Mouse (Mus musculus) MEL (cell line): ENCODE measurements around the gene Mrgprg. TPM values are rescaled to one million over a fixed set of nuclear protein-coding genes. Genes with fewer than 3 reads are reported as not detected.

Experiments
- DNase-seq: peaks from one replicate; pipeline ENCODE4 v3.0.0; 2011; ENCODE audit warnings: low read depth, low spot score
- H3K27ac ChIP-seq: 2 replicates; pipeline ENCODE4 v1.5.1; 2012; ENCODE audit warnings: low read depth, mild to moderate bottlenecking, control low read depth, low read length, moderate library complexity; ENCODE audit not compliant: control insufficient read depth
- H3K27me3 ChIP-seq, 2 experiments: fragments of 150-350 bp in 1 of 2; sonication (generic) in 1 of 2; 2 replicates each; pipeline ENCODE4 v1.6.1; 2012; ENCODE audit warnings: low read length in 2 of 2, mild to moderate bottlenecking in 2 of 2, improper control_type of control experiment in 1 of 2, moderate library complexity in 1 of 2; ENCODE audit not compliant: insufficient read depth in 2 of 2, control insufficient read depth in 1 of 2
- H3K36me3 ChIP-seq, 2 experiments: 2 replicates each; pipeline ENCODE4 v1.6.1; 2012 to 2014; ENCODE audit warnings: low read length in 2 of 2, improper control_type of control experiment in 1 of 2, inconsistent platforms in 1 of 2, mild to moderate bottlenecking in 1 of 2; ENCODE audit not compliant: insufficient read depth in 2 of 2, control insufficient read depth in 1 of 2
- H3K4me1 ChIP-seq, 2 experiments: fragments of 150-350 bp in 1 of 2; sonication (generic) in 1 of 2; 2 replicates each; pipeline ENCODE4 v1.6.1; 2012; ENCODE audit warnings: low read length in 2 of 2, improper control_type of control experiment in 1 of 2, mild to moderate bottlenecking in 1 of 2; ENCODE audit not compliant: insufficient read depth in 2 of 2, control insufficient read depth in 1 of 2
- H3K4me3 ChIP-seq, 2 experiments: fragments of 150-350 bp in 1 of 2; sonication (generic) in 1 of 2; 2 replicates each; pipeline ENCODE4 v1.5.1; 2012; ENCODE audit warnings: low read depth in 2 of 2, low read length in 2 of 2, mild to moderate bottlenecking in 2 of 2, moderate library complexity in 2 of 2, control low read depth in 1 of 2, improper control_type of control experiment in 1 of 2; ENCODE audit not compliant: control insufficient read depth in 1 of 2, insufficient read depth in 1 of 2
- H3K79me2 ChIP-seq: 2 replicates; pipeline ENCODE4 v1.6.1; 2012; ENCODE audit warnings: mild to moderate bottlenecking, low read length, moderate library complexity; ENCODE audit not compliant: control insufficient read depth, poor library complexity, insufficient read depth
- H3K9ac ChIP-seq: 2 replicates; pipeline ENCODE4 v1.6.1; 2012; ENCODE audit warnings: low read depth, mild to moderate bottlenecking, control low read depth, low read length, moderate library complexity; ENCODE audit not compliant: control insufficient read depth, poor library complexity, severe bottlenecking
- H3K9me3 ChIP-seq: fragments of 150-350 bp; sonication (generic); replicated peaks from 2 replicates; pipeline ENCODE4 v1.6.1; 2012; ENCODE audit warnings: mild to moderate bottlenecking, low read length, improper control_type of control experiment, moderate library complexity; ENCODE audit not compliant: insufficient read depth
- CHD2 ChIP-seq: IDR thresholded peaks from 2 replicates; pipeline ENCODE4 v1.6.1; 2011; ENCODE audit warnings: low read length, improper control_type of control experiment
- CTCF ChIP-seq, 3 experiments: IDR thresholded peaks in 2 of 3; conservative IDR thresholded peaks in 1 of 3; 2 replicates each; pipeline ENCODE4 v1.5.1; 2011 to 2012; ENCODE audit warnings: low read length in 3 of 3, low read depth in 2 of 3, mild to moderate bottlenecking in 2 of 3, improper control_type of control experiment in 1 of 3, inconsistent platforms in 1 of 3, mixed read lengths in 1 of 3, moderate library complexity in 1 of 3; ENCODE audit not compliant: control insufficient read depth in 1 of 3, insufficient read depth in 1 of 3, poor library complexity in 1 of 3, severe bottlenecking in 1 of 3
- E2F4 ChIP-seq: IDR thresholded peaks from 2 replicates; pipeline ENCODE4 v1.6.1; 2011; ENCODE audit warnings: low read depth, low read length, improper control_type of control experiment, borderline replicate concordance
- ELF1 ChIP-seq: IDR thresholded peaks from 2 replicates; pipeline ENCODE4 v1.6.1; 2014; ENCODE audit warnings: low read depth, mild to moderate bottlenecking, inconsistent platforms, low read length, improper control_type of control experiment, moderate library complexity
- ETS1 ChIP-seq: IDR thresholded peaks from 2 replicates; pipeline ENCODE4 v1.6.1; 2012; ENCODE audit warnings: low read depth, mild to moderate bottlenecking, inconsistent platforms, low read length, improper control_type of control experiment, moderate library complexity
- GATA1 ChIP-seq: IDR thresholded peaks from 2 replicates; pipeline ENCODE4 v1.6.1; 2011; ENCODE audit warnings: low read depth, low read length, improper control_type of control experiment
- JUND ChIP-seq: IDR thresholded peaks from 2 replicates; pipeline ENCODE4 v1.6.1; 2011; ENCODE audit warnings: low read depth, mild to moderate bottlenecking, improper control_type of control experiment, low read length
- MAX ChIP-seq: IDR thresholded peaks from 2 replicates; pipeline ENCODE4 v1.6.1; 2011; ENCODE audit warnings: low read length, improper control_type of control experiment
- MAZ ChIP-seq: IDR thresholded peaks from 2 replicates; pipeline ENCODE4 v1.6.1; 2012; ENCODE audit warnings: low read depth, mild to moderate bottlenecking, inconsistent platforms, low read length, improper control_type of control experiment
- MYC ChIP-seq: IDR thresholded peaks from 2 replicates; pipeline ENCODE4 v1.6.1; 2011; ENCODE audit warnings: low read depth, mild to moderate bottlenecking, low read length, improper control_type of control experiment, moderate library complexity
- RAD21 ChIP-seq: IDR thresholded peaks from 2 replicates; pipeline ENCODE4 v1.6.1; 2011; ENCODE audit warnings: mild to moderate bottlenecking, low read depth, low read length, improper control_type of control experiment
- RCOR1 ChIP-seq: IDR thresholded peaks from 2 replicates; pipeline ENCODE4 v1.6.1; 2012; ENCODE audit warnings: low read depth, mild to moderate bottlenecking, inconsistent platforms, low read length, improper control_type of control experiment
- SIN3A ChIP-seq: IDR thresholded peaks from 2 replicates; pipeline ENCODE4 v1.6.1; 2012; ENCODE audit warnings: low read length, improper control_type of control experiment, inconsistent platforms
- SMC3 ChIP-seq: IDR thresholded peaks from 2 replicates; pipeline ENCODE4 v1.6.1; 2011; ENCODE audit warnings: low read depth, low read length, improper control_type of control experiment
- TCF12 ChIP-seq: IDR thresholded peaks from 2 replicates; pipeline ENCODE4 v1.6.1; 2014; ENCODE audit warnings: low read depth, mild to moderate bottlenecking, inconsistent platforms, low read length, improper control_type of control experiment, moderate library complexity
- ZC3H11A ChIP-seq: IDR thresholded peaks from 2 replicates; pipeline ENCODE4 v1.6.1; 2012; ENCODE audit warnings: low read depth, mild to moderate bottlenecking, inconsistent platforms, low read length, improper control_type of control experiment
- polyA plus RNA-seq, 2 experiments: library from polyadenylated mRNA; stranded (reverse) in 1 of 2; unstranded in 1 of 2; fragments of >175 nt in 1 of 2; fragments of >200 nt in 1 of 2; gene quantifications; 2 replicates each; pipeline versions ENCODE4 v1.2.1 to v1.2.4; 2012; ENCODE audit warnings: low replicate concordance in 2 of 2, low read depth in 1 of 2; ENCODE audit not compliant: insufficient read length in 2 of 2, insufficient read depth in 1 of 2, missing spikeins in 1 of 2
- total RNA-seq: library from RNA; depleted of rRNA; stranded (reverse); fragments of 300-350 nt; gene quantifications from 2 replicates; pipeline ENCODE4 v1.2.3, GENCODE M21; 2012

Gene Mrgprg
- total and polyA plus RNA-seq, 3 experiments = not detected

GRCm38 (mm10) chr7:143800770-143801169 lies 34.0 kb upstream of the Mrgprg start:
- no peak for TF ChIP-seq RAD21
- TF ChIP-seq RCOR1 = no peak
- TF ChIP-seq MAZ = no peak
- no peak for TF ChIP-seq GATA1
- no peak for TF ChIP-seq TCF12
- no peak for TF ChIP-seq ETS1
- Histone ChIP-seq H3K27ac (no peak overlapping the region), H3K4me1 (no peaks in the 10 kb centered on the region), H3K9me3 (no peaks in the 10 kb centered on the region), H3K4me3 (no peak overlapping the region), H3K27me3 (no peaks in the 10 kb centered on the region), H3K36me3 (no peaks in the 10 kb centered on the region; a peak in 1 of 4 replicates), H3K9ac (no peak overlapping the region), H3K79me2 (no peaks in the 10 kb centered on the region)
- DNase-seq = no peak

DNA sequence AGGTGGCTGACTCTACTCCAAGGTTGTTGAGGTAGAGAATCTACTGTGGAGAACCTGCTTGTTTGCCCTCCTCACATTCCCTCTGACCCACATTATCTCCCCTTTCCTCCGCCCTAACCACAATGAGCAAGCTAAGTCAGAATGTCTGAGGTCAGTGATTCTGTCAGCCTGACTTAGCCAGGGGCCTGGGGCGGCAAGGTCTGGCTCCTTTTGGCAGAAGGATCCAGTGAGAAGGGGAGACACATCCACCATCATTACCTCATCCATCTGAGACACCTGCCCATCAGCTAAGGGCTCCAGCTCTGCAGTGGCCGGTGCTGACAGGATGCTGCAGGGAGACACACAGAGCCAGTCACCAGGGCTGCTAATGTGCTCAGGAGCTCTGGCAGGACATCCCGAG lies 32.0 kb upstream of the Mrgprg start:
- Histone ChIP-seq H3K36me3 (no peaks in the 10 kb centered on the region; a peak in 2 of 4 replicates), H3K27ac (no peak overlapping the region), H3K27me3 (no peaks in the 10 kb centered on the region), H3K9me3 (no peaks in the 10 kb centered on the region), H3K4me1 (no peaks in the 10 kb centered on the region), H3K9ac (no peak overlapping the region), H3K79me2 (no peaks in the 10 kb centered on the region), H3K4me3 (no peak overlapping the region)
- no peak for DNase-seq
- TF ChIP-seq GATA1 = no peak
- no peak for TF ChIP-seq RAD21
- no peak for TF ChIP-seq SIN3A

DNA sequence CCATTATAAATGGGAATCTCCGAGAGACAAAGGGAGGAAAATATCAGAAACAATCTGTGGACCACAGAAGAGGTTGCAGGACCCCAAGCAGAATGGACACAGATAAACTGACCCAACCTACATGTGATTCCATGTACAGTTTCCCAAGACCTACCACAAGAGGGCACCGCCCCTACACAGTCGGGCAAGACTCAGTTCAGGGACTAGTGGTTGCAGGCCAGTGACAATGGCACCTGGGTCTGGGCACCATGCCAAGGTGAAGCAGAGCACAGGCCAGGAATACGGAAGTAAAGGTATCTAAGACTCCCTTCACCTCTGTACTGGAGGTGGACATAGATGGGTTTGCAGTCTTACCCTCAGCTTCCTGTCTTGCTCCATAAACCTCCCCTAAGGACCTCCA lies 26.3 kb upstream of the Mrgprg start:
- H3K9me3 ChIP-seq = no peaks in the 10 kb centered on the region
- no peaks in the 10 kb centered on the region; a peak in 2 of 4 replicates for H3K36me3 ChIP-seq
- H3K27ac ChIP-seq = no peak overlapping the region
- peak; percentile 73 for DNase-seq
- H3K79me2 ChIP-seq = no peaks in the 10 kb centered on the region
- TF ChIP-seq ZC3H11A (peak; percentile 40), MAX (no peak), E2F4 (no peak), CHD2 (no peak), ELF1 (0 out of 2 replicates have a peak, but pooled peaks have one; percentile 8), MYC (no peak), RCOR1 (no peak), RAD21 (peak; percentile 73), CTCF (IDR thresholded peaks at IDR 0.05 in 2 of 3, conservative IDR thresholded peaks at IDR 0.05 in 1 of 3; ENCODE audit: control insufficient read depth in 1 of 3, insufficient read depth in 1 of 3, low read depth in 2 of 3, low read length in 3 of 3, poor library complexity in 1 of 3, severe bottlenecking in 1 of 3) (peak; percentile 68 to 78 (median 78)), SMC3 (peak; percentile 67), TCF12 (no peak), JUND (no peak)
- H3K27me3 ChIP-seq = no peaks in the 10 kb centered on the region
- H3K4me3 ChIP-seq = no peak overlapping the region
- no peak overlapping the region for H3K9ac ChIP-seq
- H3K4me1 ChIP-seq = no peaks in the 10 kb centered on the region
